ENCODE assay signal across 16 mouse cellular contexts in genomic region chr1:92638181-92638580, GRCm38 (mm10). TPM values are rescaled to one million over a fixed set of nuclear protein-coding genes. Genes with fewer than 3 reads are reported as not detected.
A peak's percentile ranks its signal among the peaks of the same experiment; 100 is the strongest.
DNase-seq lines count a peak whose midpoint lies in the region; TF ChIP-seq lines count a peak whose summit lies in the region.
"Had no signal": no experiment of that assay in that cellular context is flagged by ENCODE, and none has a peak within 500 bp of the region (broad histone marks: within the 10 kb centered on the region; RNA-seq: fewer than 3 reads in every experiment).

No protein-coding gene starts in this region.

- H3K36me3 ChIP-seq in myocyte (ENCODE audit: control insufficient read depth, insufficient read depth), result peaks cover 23% of the 10 kb centered on the region
- H3K36me3 ChIP-seq in embryonic facial prominence, embryonic 10.5 days (replicated peaks), result peaks cover 51% of the 10 kb centered on the region

- peaks cover 21% of the 10 kb centered on the region for H3K79me2 ChIP-seq in myocyte (ENCODE audit: control insufficient read depth, insufficient read depth)

- 94% methylated on average over 3 of the region's 3 CpGs for WGBS in embryonic facial prominence, embryonic 10.5 days

- H3K9me3 ChIP-seq in embryonic facial prominence, embryonic 10.5 days, result no peaks in the 10 kb centered on the region
- H3K9me3 ChIP-seq: midbrain, embryonic 12.5 days had no signal

- DNase-seq in layer of hippocampus, adult 11-12 months (ENCODE audit: low spot score), result peak; percentile 79
- DNase-seq in layer of hippocampus, adult 9-10 months (ENCODE audit: low spot score), result no peak
- DNase-seq in adrenal gland, postnatal 14 days, result peak; percentile 79
- peak; percentile 36 for DNase-seq in gonadal fat pad, adult 2 months (ENCODE audit: low read depth)
- no peak for DNase-seq in embryonic facial prominence, embryonic 10.5 days (ENCODE audit: low spot score)
- DNase-seq in gastrocnemius, adult 18-20 months (ENCODE audit: low spot score), result no peak
- DNase-seq: gastrocnemius, adult 2 months; kidney, postnatal 25 days; liver had no signal

- no peak for TF ChIP-seq POLR2A in myocyte (IDR thresholded peaks at IDR 0.05; ENCODE audit: insufficient read length, low read depth)

- H3K4me3 ChIP-seq in myocyte, result no peak overlapping the region
- H3K4me3 ChIP-seq in embryonic facial prominence, embryonic 10.5 days, result no peak overlapping the region
- H3K4me3 ChIP-seq: gastrocnemius, adult 2 months; midbrain, embryonic 12.5 days had no signal

- no peak overlapping the region for H3K4me2 ChIP-seq in myocyte (ENCODE audit: low read depth)
- H3K4me2 ChIP-seq: midbrain, embryonic 12.5 days had no signal

- no peak overlapping the region for H3ac ChIP-seq in myocyte (ENCODE audit: control insufficient read depth, insufficient read length)

- peaks cover 36% of the 10 kb centered on the region for H3K4me1 ChIP-seq in embryonic facial prominence, embryonic 10.5 days

- no peaks in the 10 kb centered on the region for H3K27me3 ChIP-seq in myocyte (ENCODE audit: control insufficient read depth, insufficient read depth, insufficient read length)
- H3K27me3 ChIP-seq in embryonic facial prominence, embryonic 10.5 days (replicated peaks; ENCODE audit: low read depth, poor library complexity, severe bottlenecking), result no peaks in the 10 kb centered on the region
- H3K27me3 ChIP-seq: midbrain, embryonic 12.5 days had no signal

- no peak overlapping the region for H3K27ac ChIP-seq in embryonic facial prominence, embryonic 10.5 days (replicated peaks)
- H3K27ac ChIP-seq: gastrocnemius, adult 2 months; midbrain, embryonic 12.5 days had no signal

TF ChIP-seq in myocyte, 11 proteins besides CTCF, POLR2A, EP300 and RAD21:
- no peak for TF ChIP-seq SRF (IDR thresholded peaks at IDR 0.05; ENCODE audit: control insufficient read depth, insufficient read length, low read depth)
- no peak for TF ChIP-seq TCF3 (IDR thresholded peaks at IDR 0.05; ENCODE audit: insufficient read length, low read depth)
- peak in 2 of 3 experiments; percentile 33 to 46 for TF ChIP-seq MYOG (IDR thresholded peaks at IDR 0.05; ENCODE audit: control insufficient read depth in 1 of 3, insufficient read depth in 1 of 3, insufficient read length in 2 of 3, low read depth in 2 of 3)
- TF ChIP-seq CEBPB (IDR thresholded peaks at IDR 0.05; ENCODE audit: insufficient read depth, poor library complexity, severe bottlenecking), result no peak
- no peak for TF ChIP-seq POLR2AphosphoS2 (IDR thresholded peaks at IDR 0.05; ENCODE audit: insufficient read length, low read depth)
- TF ChIP-seq E2F4 (IDR thresholded peaks at IDR 0.05; ENCODE audit: insufficient read depth), result no peak
- peak in 2 of 3 experiments; percentile 42 to 62 for TF ChIP-seq MYOD1 (IDR thresholded peaks at IDR 0.05; ENCODE audit: control insufficient read depth in 1 of 3, insufficient read length in 2 of 3, low read depth in 2 of 3)
- no peak for TF ChIP-seq USF1 (IDR thresholded peaks at IDR 0.05; ENCODE audit: low read depth)
- TF ChIP-seq REST (IDR thresholded peaks at IDR 0.05; ENCODE audit: insufficient read depth, insufficient read length), result no peak
- TF ChIP-seq TCF12 (IDR thresholded peaks at IDR 0.05; ENCODE audit: insufficient read depth, poor library complexity, severe bottlenecking), result no peak
- no peak for TF ChIP-seq MAX (IDR thresholded peaks at IDR 0.05; ENCODE audit: low read depth)

RNA-seq across cellular contexts. Expression of gene Cops9, which starts 3.6 kb away (rescaled TPM):
- total RNA-seq in adrenal gland, postnatal 14 days (2021), result 264 and 268 TPM in 2 replicates
- 223 and 237 TPM in 2 replicates for polyA plus RNA-seq in gonadal fat pad, adult 2 months (2012; rRNA removed)
- 507 TPM for polyA plus RNA-seq in myocyte (2012; fragmentation: generic; extraction: Trizol)
- polyA plus RNA-seq in embryonic facial prominence, embryonic 10.5 days (2016; fragmentation: Nextera tagmentation; extraction: Ambion mirVana), result 341 and 342 TPM in 2 replicates
- total RNA-seq in gastrocnemius, adult 18-20 months (2021), result 100 to 1,000 TPM; 186 to 194 TPM

RNA-seq across cellular contexts. Expression of gene Otos, which starts 10.5 kb away (rescaled TPM):
- not detected in 2 replicates for total RNA-seq in adrenal gland, postnatal 14 days (2021)
- 0.55 and 0.89 TPM in 2 replicates for polyA plus RNA-seq in gonadal fat pad, adult 2 months (2012; rRNA removed)
- polyA plus RNA-seq in myocyte (2012; fragmentation: generic; extraction: Trizol), result 1.2 TPM
- 0.05 TPM in 1 of 2 replicates, not detected in the other for polyA plus RNA-seq in embryonic facial prominence, embryonic 10.5 days (2016; fragmentation: Nextera tagmentation; extraction: Ambion mirVana)
- not detected for total RNA-seq in gastrocnemius, adult 18-20 months (2021)
- total RNA-seq: gastrocnemius, adult 2 months had no signal
- polyA plus RNA-seq: intestine, postnatal 0 days; midbrain, embryonic 12.5 days had no signal

RNA-seq across cellular contexts. Expression of gene Olfr12, which starts 20.6 kb away (rescaled TPM):
- not detected in 2 replicates for total RNA-seq in adrenal gland, postnatal 14 days (2021)
- not detected in 2 replicates for polyA plus RNA-seq in gonadal fat pad, adult 2 months (2012; rRNA removed)
- polyA plus RNA-seq in myocyte (2012; fragmentation: generic; extraction: Trizol), result not detected
- polyA plus RNA-seq in embryonic facial prominence, embryonic 10.5 days (2016; fragmentation: Nextera tagmentation; extraction: Ambion mirVana), result not detected in 2 replicates
- total RNA-seq in gastrocnemius, adult 18-20 months (2021), result not detected
- total RNA-seq: common myeloid progenitor, adult 5-6 weeks; gastrocnemius, adult 2 months; hematopoietic stem cell, adult 5-6 weeks had no signal
- polyA plus RNA-seq: intestine, postnatal 0 days; lung, postnatal 0 days; neural tube, embryonic 11.5 days had no signal

RNA-seq across cellular contexts. Expression of gene Olfr1410, which starts 32.6 kb away (rescaled TPM):
- total RNA-seq in adrenal gland, postnatal 14 days (2021), result not detected in 2 replicates
- polyA plus RNA-seq in gonadal fat pad, adult 2 months (2012; rRNA removed), result not detected in 2 replicates
- not detected for polyA plus RNA-seq in myocyte (2012; fragmentation: generic; extraction: Trizol)
- polyA plus RNA-seq in embryonic facial prominence, embryonic 10.5 days (2016; fragmentation: Nextera tagmentation; extraction: Ambion mirVana), result not detected in 2 replicates
- total RNA-seq in gastrocnemius, adult 18-20 months (2021), result not detected
- total RNA-seq: common myeloid progenitor, adult 5-6 weeks; gastrocnemius, adult 2 months; hematopoietic stem cell, adult 5-6 weeks had no signal
- polyA plus RNA-seq: intestine, postnatal 0 days; lung, postnatal 0 days; midbrain, embryonic 12.5 days; neural tube, embryonic 11.5 days had no signal

RNA-seq across cellular contexts. Expression of gene Olfr1411, which starts 44.0 kb away (rescaled TPM):
- not detected in 2 replicates for total RNA-seq in adrenal gland, postnatal 14 days (2021)
- not detected in 2 replicates for polyA plus RNA-seq in gonadal fat pad, adult 2 months (2012; rRNA removed)
- polyA plus RNA-seq in myocyte (2012; fragmentation: generic; extraction: Trizol), result not detected
- polyA plus RNA-seq in embryonic facial prominence, embryonic 10.5 days (2016; fragmentation: Nextera tagmentation; extraction: Ambion mirVana), result not detected in 2 replicates
- total RNA-seq in gastrocnemius, adult 18-20 months (2021), result not detected
- total RNA-seq: common myeloid progenitor, adult 5-6 weeks; gastrocnemius, adult 2 months; hematopoietic stem cell, adult 5-6 weeks had no signal
- polyA plus RNA-seq: intestine, postnatal 0 days; lung, postnatal 0 days; midbrain, embryonic 12.5 days; neural tube, embryonic 11.5 days had no signal

Comparison
In these comparisons a context has a peak if more than half of its experiments do, and no peak if none do; other contexts are left out.
1. DNase-seq: peak in layer of hippocampus, adult 11-12 months (single experiment), adrenal gland, postnatal 14 days (single experiment) and gonadal fat pad, adult 2 months (single experiment); none in layer of hippocampus, adult 9-10 months (single experiment), embryonic facial prominence, embryonic 10.5 days (single experiment) and gastrocnemius, adult 18-20 months (single experiment).